Mouse (Mus musculus): ENCODE measurements around the gene Zmynd11.

Zmynd11 gene

GRCm38 (mm10) chr13:9712971-9713370 lies 52.2 kb downstream of the Zmynd11 start:
- no peak for DNase-seq

- no peak for DNase-seq
Measured at GRCm38 (mm10) chr13:9712409-9712808, 52.7 kb downstream of the Zmynd11 start.

GRCm38 (mm10) chr13:9708433-9709240 lies 56.5 kb downstream of the Zmynd11 start:
- no peak for DNase-seq

- DNase-seq, result no peak
Measured at GRCm38 (mm10) chr13:9706720-9707119, 58.4 kb downstream of the Zmynd11 start.

GRCm38 (mm10) chr13:9702615-9703235 lies 62.4 kb downstream of the Zmynd11 start:
- DNase-seq, result no peak

GRCm38 (mm10) chr13:9697340-9697739 lies 67.8 kb downstream of the Zmynd11 start:
- DNase-seq, result no peak

DNA sequence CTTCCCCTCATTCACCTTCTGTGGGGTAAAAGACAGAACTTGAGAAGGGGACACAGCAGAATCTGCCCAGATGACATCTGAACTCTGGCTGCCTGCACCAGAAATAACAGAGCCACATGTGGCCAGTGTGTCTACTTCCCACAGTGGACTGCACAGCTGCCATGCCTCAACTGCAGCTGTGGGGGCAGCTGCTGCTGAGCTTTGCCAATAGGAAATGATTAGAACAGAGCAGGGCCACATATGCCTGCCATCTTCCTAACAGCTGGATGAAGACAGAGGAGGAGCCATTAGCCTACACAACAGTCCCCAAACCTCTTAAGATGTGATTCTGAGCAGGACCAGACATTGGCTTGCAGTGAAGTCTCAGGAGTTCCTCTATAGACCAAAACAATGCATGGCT lies 69.3 kb downstream of the Zmynd11 start:
- no peak for DNase-seq

GRCm38 (mm10) chr13:9695403-9695802 lies 69.7 kb downstream of the Zmynd11 start:
- no peak for DNase-seq

DNA sequence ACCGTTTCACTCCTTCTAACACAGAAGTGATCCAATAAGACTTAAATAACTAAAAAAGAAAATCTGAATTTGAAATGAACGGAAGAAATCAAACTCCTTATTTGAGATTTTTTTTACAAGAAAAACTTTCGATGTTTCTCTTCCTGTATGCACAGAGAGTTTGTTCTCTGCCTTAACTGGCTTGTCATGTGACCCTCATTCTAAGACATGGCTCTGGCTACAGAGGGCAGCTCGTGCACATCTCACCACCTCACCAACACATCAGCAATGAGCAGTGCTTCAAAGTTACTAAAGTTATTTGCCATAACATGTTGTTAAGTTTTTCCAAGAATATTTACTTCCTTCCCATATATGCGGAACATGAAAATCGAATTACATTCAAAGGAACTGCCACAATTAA lies 70.5 kb downstream of the Zmynd11 start:
- DNase-seq, result no peak

DNA sequence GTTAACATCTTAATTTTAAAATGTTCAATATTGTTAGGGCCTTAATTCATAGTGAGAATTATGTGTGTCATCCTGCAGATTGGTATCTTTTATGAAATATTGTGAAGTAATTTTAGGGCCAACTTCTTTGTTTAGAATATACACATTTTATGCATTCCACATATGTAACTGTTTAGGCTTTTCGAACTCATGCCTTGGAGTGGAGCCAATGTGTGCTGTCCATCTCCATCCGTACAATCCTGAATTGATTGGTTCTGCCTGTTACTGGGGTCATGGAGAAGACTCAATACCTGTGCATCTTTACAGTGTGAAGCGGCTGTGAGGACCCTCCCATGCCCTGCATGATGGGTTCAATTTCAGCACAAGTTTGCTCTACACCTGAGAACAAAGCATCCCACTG lies 72.3 kb downstream of the Zmynd11 start:
- no peak for DNase-seq

DNA sequence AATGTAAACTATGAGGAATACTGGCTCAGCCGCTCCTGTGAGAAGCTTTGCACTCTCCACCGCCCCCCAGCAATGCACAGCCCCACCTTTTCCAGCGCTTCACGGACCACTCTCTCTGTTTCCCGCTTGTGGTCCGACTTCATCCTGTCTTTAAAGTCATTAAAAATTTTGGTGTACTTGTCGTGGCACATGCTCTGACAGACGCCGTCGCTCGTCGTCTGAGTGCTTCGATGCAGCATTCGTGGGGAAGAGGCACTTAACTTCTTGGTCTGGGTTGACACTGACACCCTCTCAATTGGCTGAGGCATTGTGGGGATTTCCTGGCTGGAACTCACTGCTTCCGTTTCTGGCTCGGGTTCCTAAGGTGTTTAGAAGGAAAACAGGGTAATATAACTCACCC lies 75.8 kb downstream of the Zmynd11 start:
- no peak for DNase-seq

GRCm38 (mm10) chr13:9686765-9687164 lies 78.4 kb downstream of the Zmynd11 start:
- DNase-seq, result no peak

GRCm38 (mm10) chr13:9686261-9686660 lies 78.9 kb downstream of the Zmynd11 start:
- DNase-seq, result no peak

DNA sequence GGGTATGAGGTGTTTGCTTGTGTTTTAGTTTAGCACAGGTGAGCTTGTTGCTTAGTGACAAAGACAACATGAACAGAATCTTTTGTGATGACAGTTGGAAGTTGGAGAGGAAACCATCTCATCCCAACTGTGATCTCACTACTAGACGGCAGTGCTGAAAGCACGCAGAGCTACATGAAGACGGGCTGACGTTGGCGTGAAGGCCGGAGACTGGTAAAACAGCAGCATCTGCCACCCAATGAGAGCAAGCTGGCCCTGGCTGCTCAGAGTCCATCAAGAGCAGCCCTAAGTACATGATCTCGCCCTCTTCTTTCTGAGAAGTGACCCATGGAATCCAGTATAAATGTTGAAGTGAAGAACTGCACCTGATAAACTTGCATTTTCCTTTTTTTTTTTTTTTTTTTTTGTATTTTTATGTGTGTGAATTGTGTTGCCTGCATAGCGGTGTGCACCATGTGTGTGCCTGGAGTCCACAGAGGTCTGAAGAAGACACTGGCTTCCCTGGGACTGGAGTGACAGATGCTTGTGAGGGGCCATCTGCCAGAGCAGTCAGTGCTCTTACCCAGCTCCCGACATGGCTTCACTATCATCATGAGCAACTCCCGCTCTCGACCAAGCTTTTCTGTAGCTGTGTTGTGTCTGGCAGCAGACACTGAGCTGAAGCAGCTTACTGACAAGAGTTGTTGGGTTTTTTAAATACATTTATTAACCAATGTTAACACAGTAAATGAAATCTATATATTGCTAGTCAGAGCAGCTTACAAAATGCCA lies 80.8 kb downstream of the Zmynd11 start:
- no peak for DNase-seq

GRCm38 (mm10) chr13:9683280-9683679 lies 81.8 kb downstream of the Zmynd11 start:
- no peak for DNase-seq

DNA sequence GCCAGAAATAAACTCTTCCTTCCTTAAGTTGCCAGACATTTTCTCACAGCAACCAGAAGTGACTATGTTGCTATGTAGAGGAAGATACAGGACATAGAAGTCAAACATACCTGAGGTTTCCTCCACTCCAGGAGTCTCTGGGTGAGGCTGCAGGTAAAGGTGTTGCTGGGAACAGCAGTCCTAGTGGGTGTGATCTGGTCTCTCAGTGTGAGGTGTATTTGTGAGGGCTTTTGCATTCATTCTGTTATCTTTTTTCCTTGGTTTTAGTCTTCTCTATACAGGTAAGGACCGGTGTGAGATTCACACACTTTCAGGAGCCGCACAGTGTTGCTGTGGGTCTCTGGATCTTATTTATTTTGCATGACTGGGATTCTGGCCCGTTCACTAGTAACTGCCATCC lies 83.6 kb downstream of the Zmynd11 start:
- no peak for DNase-seq

DNA sequence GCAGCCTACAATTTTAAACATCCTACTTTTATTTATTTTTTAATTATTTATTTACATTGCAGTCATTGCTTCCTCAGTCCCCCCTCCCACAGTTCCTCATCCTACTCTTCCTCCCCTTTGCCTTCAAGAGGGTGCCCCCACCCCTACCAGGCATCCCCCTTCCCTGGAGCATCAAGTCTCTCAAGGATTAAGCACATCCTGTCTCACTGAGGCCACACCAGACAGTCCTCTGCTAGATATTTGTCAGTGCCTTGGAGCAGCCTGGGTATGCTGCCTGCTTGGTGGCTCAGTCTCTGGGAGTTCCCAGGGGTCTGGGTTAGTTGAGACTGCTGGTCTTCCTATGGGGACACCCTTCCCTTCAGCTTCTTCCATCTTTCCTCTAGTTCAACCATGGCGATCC lies 91.0 kb downstream of the Zmynd11 start:
- no peak for DNase-seq

GRCm38 (mm10) chr13:9669246-9669645 lies 95.9 kb downstream of the Zmynd11 start:
- no peak for DNase-seq

GRCm38 (mm10) chr13:9667954-9668496 lies 97.1 kb downstream of the Zmynd11 start:
- DNase-seq, result no peak

- no peak for DNase-seq
Measured at GRCm38 (mm10) chr13:9663593-9663992, 101.5 kb downstream of the Zmynd11 start.

DNA sequence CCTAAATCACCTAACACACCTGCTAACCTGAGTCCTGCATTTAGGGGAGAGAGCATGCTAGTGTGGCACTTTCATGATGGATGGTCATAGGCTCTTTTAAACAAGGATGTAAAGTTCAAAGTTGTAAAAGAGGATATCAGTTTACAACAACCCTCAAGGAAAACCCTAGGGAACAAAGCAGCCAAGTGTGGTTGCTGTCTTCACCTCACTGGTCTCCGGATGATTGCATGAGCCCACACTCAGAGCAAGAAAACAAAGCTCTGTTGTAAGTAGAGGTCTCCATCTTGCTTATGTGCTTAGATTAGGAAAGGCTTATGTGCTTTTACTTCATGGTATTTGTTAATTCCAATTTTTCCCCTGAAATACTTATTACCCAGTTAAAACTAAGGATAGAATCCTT lies 104.4 kb downstream of the Zmynd11 start:
- DNase-seq, result no peak

- DNase-seq, result no peak
Measured at GRCm38 (mm10) chr13:9656613-9657012, 108.5 kb downstream of the Zmynd11 start.

DNA sequence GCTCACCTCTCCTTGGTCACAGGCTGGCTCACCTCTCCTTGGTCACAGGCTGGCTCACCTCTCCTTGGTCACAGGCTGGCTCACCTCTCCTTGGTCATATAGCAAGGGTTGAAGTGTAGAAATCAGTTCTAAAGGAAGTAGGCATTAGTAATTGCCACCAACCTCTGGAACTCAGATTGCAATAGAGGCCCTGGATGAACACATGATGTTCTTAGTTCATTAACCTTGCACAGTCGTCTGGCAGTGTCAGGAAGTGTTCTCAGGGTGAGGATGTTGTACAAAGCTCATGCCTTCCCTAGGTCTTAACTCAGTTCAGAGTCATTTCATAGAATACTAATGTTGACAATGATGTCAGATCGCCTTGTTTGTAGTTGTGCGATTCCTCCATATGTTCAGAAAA lies 112.1 kb downstream of the Zmynd11 start:
- no peak for DNase-seq

GRCm38 (mm10) chr13:9650580-9650979 lies 114.5 kb downstream of the Zmynd11 start:
- DNase-seq, result no peak
